Mouse (Mus musculus) liver, postnatal 0 days (tissue): Measurements from ENCODE around the gene Stx8. TPM values are rescaled to one million over a fixed set of nuclear protein-coding genes. Genes with fewer than 3 reads are reported as not detected.
A peak's percentile ranks its signal among the peaks of the same experiment; 100 is the strongest.

Experiments
- ATAC-seq: fragments of 200-750 bp; cut with Nextera tagmentation; 2 replicates; pipeline ENCODE4 v1.8.0; 2017; ENCODE audit warnings: mild to moderate bottlenecking, moderate library complexity
- DNase-seq: peaks from one replicate; pipeline ENCODE4 v3.0.0-alpha.2; 2016
- H3K27ac ChIP-seq: fragments of 300-500 bp; sonication (generic); 2 replicates; pipeline ENCODE4 v1.5.1; 2014; ENCODE audit warnings: antibody characterized with exemption, moderate library complexity, mild to moderate bottlenecking, low read depth
- H3K27me3 ChIP-seq: fragments of 300-500 bp; sonication (generic); 2 replicates; pipeline ENCODE4 v1.6.1; 2014; ENCODE audit warnings: low read length, control low read depth, mixed read lengths; ENCODE audit not compliant: insufficient read depth
- H3K36me3 ChIP-seq: fragments of 300-500 bp; sonication (generic); replicated peaks from 2 replicates; pipeline ENCODE4 v1.6.1; 2014; ENCODE audit warnings: mild to moderate bottlenecking, control low read depth, low read length, moderate library complexity, mixed read lengths; ENCODE audit not compliant: insufficient read depth
- H3K4me1 ChIP-seq: fragments of 300-500 bp; sonication (generic); 2 replicates; pipeline ENCODE4 v1.6.1; 2014; ENCODE audit warnings: antibody characterized with exemption, mild to moderate bottlenecking, control low read depth; ENCODE audit not compliant: insufficient read depth
- H3K4me2 ChIP-seq: fragments of 300-500 bp; sonication (generic); 2 replicates; pipeline ENCODE4 v1.6.1; 2014; ENCODE audit warnings: low read depth, mild to moderate bottlenecking, low read length, moderate library complexity, mixed read lengths
- H3K4me3 ChIP-seq: fragments of 300-500 bp; sonication (generic); 2 replicates; pipeline ENCODE4 v1.5.1; 2014; ENCODE audit warnings: low read depth, low read length
- H3K9ac ChIP-seq: fragments of 300-500 bp; sonication (generic); replicated peaks from 2 replicates; pipeline ENCODE4 v1.6.1; 2014; ENCODE audit warnings: mild to moderate bottlenecking, moderate library complexity
- H3K9me3 ChIP-seq: fragments of 300-500 bp; sonication (generic); 2 replicates; pipeline ENCODE4 v1.6.1; 2016; ENCODE audit warnings: mild to moderate bottlenecking, control low read depth, low read length, mixed read lengths
- CTCF ChIP-seq: sonication (generic); IDR thresholded peaks from 2 replicates; pipeline ENCODE4 v1.5.1; 2016; ENCODE audit warnings: antibody characterized with exemption, low read depth
- EP300 ChIP-seq: IDR thresholded peaks from 2 replicates; pipeline ENCODE4 v1.6.1; 2016; ENCODE audit warnings: antibody characterized with exemption, low read depth, mild to moderate bottlenecking
- WGBS: fragments of 180-500 bp; shearing (Covaris S2); extraction: QIAGEN DNeasy Blood & Tissue Kit; methylation state at CpG from one replicate; pipeline ENCODE4 v1.1.7; 2014; ENCODE audit not compliant: insufficient replicate concordance; 5-methylcytosine and 5-hydroxymethylcytosine counted together
- polyA plus RNA-seq: library from polyadenylated mRNA; unstranded; fragments of >200 nt; fragmentation: Nextera tagmentation; extraction: Ambion mirVana; gene quantifications from 2 replicates; pipeline ENCODE4 v1.2.1, GENCODE M21; 2015

Stx8 gene
- polyA plus RNA-seq, 1 experiment from 2014 or later = 27.4 TPM

DNA sequence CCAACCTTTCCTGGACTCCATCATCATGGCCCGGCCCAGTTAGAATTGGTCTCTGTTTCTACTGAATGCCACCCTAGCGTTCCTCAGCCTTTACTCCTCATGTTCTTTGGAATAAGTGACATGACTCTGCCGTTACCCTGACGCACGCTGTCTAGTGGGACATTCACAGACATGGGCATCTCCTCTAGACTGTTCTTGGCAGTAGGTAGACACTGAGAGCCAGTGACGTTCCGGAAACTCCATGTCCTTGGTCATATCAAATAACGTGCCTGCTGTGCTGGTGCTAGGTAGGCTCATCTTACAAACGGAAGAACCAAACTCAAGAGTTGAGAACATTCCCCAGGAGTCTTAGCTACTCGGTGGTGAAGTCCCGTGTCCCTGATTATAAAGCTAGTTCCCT lies 231.5 kb downstream of the Stx8 start:
- peaks cover 16% of the 10 kb centered on the region for H3K4me1 ChIP-seq
- WGBS = 85% methylated on average over 11 of the region's 11 CpGs
- no peak overlapping the region for H3K27ac ChIP-seq
- no peak for ATAC-seq
- H3K9me3 ChIP-seq = no peaks in the 10 kb centered on the region
- TF ChIP-seq EP300 = no peak
- no peak for TF ChIP-seq CTCF
- no peak for DNase-seq
- H3K4me2 ChIP-seq = no peak overlapping the region
- no peaks in the 10 kb centered on the region for H3K27me3 ChIP-seq
- no peak overlapping the region for H3K4me3 ChIP-seq
- H3K36me3 ChIP-seq = no peaks in the 10 kb centered on the region
- no peak overlapping the region for H3K9ac ChIP-seq

DNA sequence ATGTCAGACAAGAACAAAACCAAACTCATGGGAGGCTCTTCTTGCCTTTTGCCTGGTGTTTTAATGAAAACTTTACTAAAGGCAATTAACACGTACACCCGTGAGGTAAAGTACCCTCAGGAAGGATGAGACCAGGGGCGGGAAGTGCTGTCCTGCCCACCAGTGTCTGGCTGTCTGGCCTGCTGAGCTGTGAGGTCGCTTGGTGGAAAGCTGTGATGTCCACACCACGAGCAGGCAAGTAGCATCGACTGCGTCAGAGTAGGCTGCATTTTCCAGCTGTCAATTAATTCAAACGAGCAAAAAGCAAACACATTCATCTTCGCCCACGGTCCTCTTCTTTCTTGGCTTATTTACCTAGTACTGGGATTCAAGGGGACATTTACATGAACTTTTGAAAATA lies 232.7 kb downstream of the Stx8 start:
- no peaks in the 10 kb centered on the region for H3K9me3 ChIP-seq
- H3K4me2 ChIP-seq = no peak overlapping the region
- WGBS = 65% methylated on average over 10 of the region's 10 CpGs
- H3K27ac ChIP-seq = 0 out of 2 replicates have a peak overlapping the region, but pooled peaks have one; percentile 3
- peaks cover 16% of the 10 kb centered on the region for H3K4me1 ChIP-seq
- H3K36me3 ChIP-seq = no peaks in the 10 kb centered on the region
- no peak for DNase-seq
- no peak overlapping the region for H3K4me3 ChIP-seq
- no peak for ATAC-seq
- H3K27me3 ChIP-seq = no peaks in the 10 kb centered on the region
- no peak overlapping the region for H3K9ac ChIP-seq
- no peak for TF ChIP-seq EP300
- TF ChIP-seq CTCF = no peak

DNA sequence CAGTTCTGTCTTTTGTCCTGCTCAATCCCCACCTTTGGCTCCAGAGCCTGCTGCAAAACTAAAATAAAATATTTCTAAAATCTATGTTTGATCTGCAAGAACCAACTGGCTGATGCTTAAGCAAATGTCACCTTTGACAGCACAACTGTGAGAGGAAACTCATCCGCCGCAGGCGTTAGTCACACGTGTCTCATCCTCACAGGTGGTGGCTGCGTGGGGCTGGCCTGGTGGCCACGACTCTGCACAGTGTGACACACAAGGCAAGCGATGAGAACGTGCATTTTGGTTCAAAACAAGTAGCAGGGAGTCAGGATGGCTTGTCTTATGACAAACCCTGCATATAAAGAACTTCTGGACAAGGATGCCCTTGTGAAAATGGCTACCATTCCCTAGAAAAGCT lies 233.1 kb downstream of the Stx8 start:
- Histone ChIP-seq H3K4me1 (peaks cover 16% of the 10 kb centered on the region), H3K9me3 (no peaks in the 10 kb centered on the region), H3K36me3 (no peaks in the 10 kb centered on the region), H3K9ac (no peak overlapping the region), H3K4me3 (no peak overlapping the region), H3K4me2 (no peak overlapping the region), H3K27ac (peak overlapping the region; percentile 61), H3K27me3 (no peaks in the 10 kb centered on the region)
- no peak for DNase-seq
- TF ChIP-seq EP300 (no peak), CTCF (no peak)
- ATAC-seq = no peak
- WGBS = 58% methylated on average over 8 of the region's 8 CpGs

DNA sequence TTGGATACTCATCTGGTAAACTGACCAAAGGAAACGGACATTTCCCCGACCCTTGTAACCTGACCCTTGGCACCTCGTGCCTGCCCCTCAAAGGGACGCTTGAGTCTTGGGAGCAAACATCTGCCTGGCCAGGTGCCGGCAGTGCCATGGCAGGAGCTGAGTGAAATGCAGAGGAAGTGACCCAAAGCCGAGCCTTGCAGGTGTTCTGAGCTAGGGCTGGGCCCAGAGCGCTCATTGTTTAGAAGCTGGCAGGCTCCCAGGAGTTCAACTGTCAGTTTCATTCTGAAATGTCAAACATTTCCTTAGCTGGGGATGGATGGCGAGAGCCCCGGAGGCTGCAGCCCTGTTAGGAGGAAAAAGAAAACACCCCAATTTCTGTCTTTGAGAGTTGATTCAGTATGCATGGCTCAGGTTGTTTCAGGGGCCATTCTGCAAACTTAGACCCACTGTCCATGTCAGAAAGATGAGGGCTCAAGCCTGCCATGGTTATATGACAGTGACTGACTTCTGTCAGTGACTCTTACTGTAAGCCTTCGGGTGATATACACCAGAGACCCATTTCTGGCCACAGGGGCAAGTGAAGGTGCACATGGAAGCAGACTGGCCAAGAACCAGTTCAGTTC lies 233.9 kb downstream of the Stx8 start:
- no peak overlapping the region for H3K9ac ChIP-seq
- 38% methylated on average over 10 of the region's 10 CpGs for WGBS
- no peaks in the 10 kb centered on the region for H3K9me3 ChIP-seq
- H3K4me1 ChIP-seq = peaks cover 16% of the 10 kb centered on the region
- ATAC-seq = peak; percentile 51
- no peaks in the 10 kb centered on the region for H3K27me3 ChIP-seq
- H3K4me2 ChIP-seq = no peak overlapping the region
- peak; percentile 36 for DNase-seq
- no peak overlapping the region for H3K4me3 ChIP-seq
- H3K36me3 ChIP-seq = no peaks in the 10 kb centered on the region
- H3K27ac ChIP-seq = peak overlapping the region; percentile 61
- no peak for TF ChIP-seq CTCF
- no peak for TF ChIP-seq EP300

DNA sequence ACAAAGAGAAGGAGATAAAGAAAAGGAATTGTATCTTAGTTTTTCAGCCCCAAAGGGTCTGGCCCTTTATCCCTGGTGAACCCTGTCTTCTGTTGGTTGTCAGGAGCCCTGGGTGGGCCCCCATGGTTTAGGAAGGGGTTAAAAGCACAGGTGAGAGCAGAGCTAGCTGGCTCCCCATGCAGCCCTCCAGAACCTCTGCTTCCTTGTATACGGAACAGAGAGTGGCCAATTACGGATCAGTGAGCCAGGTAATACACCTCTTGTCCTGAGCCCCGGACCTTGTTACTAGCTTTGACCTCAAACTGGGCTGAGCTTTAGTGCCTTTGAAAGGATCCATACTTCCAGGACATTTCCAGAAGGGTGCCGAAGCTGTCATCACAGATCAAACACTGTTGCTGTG lies 234.5 kb downstream of the Stx8 start:
- no peaks in the 10 kb centered on the region for H3K9me3 ChIP-seq
- TF ChIP-seq CTCF (no peak), EP300 (no peak)
- no peak overlapping the region for H3K9ac ChIP-seq
- no peaks in the 10 kb centered on the region for H3K36me3 ChIP-seq
- no peak for DNase-seq
- no peak overlapping the region for H3K4me3 ChIP-seq
- no peaks in the 10 kb centered on the region for H3K27me3 ChIP-seq
- H3K4me2 ChIP-seq = no peak overlapping the region
- WGBS = 70% methylated on average over 4 of the region's 4 CpGs
- H3K4me1 ChIP-seq = peaks cover 14% of the 10 kb centered on the region
- ATAC-seq = no peak
- H3K27ac ChIP-seq = peak overlapping the region; percentile 61

DNA sequence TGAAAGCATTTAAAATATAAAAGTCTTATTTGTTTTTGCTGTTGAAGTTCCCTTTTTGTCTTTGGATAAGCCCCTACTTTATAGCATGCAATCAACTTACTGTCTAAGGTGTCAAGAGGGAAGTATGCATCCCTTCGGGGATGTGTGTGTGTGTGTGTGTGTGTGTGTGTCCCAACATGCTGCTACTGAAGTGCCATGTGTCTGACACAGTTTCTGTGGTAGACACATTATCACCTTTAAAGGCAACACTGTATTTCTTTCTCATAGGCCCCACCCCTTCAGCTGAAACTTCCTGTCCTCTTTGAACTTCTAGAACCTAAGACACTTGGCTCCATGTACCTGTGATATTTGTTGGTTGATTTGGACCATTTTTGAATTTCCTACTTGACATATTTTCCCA lies 235.1 kb downstream of the Stx8 start:
- H3K9me3 ChIP-seq = no peaks in the 10 kb centered on the region
- peak overlapping the region; percentile 61 for H3K27ac ChIP-seq
- no peak for DNase-seq
- WGBS = 30% methylated on average over 1 of the region's 1 CpGs
- TF ChIP-seq EP300 (no peak), CTCF (no peak)
- peaks cover 11% of the 10 kb centered on the region for H3K4me1 ChIP-seq
- ATAC-seq = no peak
- no peaks in the 10 kb centered on the region for H3K27me3 ChIP-seq
- H3K4me3 ChIP-seq = no peak overlapping the region
- no peak overlapping the region for H3K4me2 ChIP-seq
- no peak overlapping the region for H3K9ac ChIP-seq
- no peaks in the 10 kb centered on the region for H3K36me3 ChIP-seq
